Mouse (Mus musculus) cerebellum, postnatal 36 days (tissue): ENCODE measurements at regions not wholly inside any gene's neighbourhood (a gene's known extent, or its start where the extent isn't known, plus 50 kb on each side); places are given as distances from the start of the nearest gene placed in this dataset.
A peak's percentile ranks its signal among the peaks of the same experiment; 100 is the strongest.

ENCODE experiments used
- DNase-seq, 2 experiments: peaks; one replicate each; pipeline ENCODE4 v3.0.0; 2021 to 2022; ENCODE audit warnings: mixed read lengths in 2 of 2

- no peak for DNase-seq
Measured at GRCm38 (mm10) chr12:67929842-67930241, 707.5 kb upstream of the Mdga2 start.

DNA sequence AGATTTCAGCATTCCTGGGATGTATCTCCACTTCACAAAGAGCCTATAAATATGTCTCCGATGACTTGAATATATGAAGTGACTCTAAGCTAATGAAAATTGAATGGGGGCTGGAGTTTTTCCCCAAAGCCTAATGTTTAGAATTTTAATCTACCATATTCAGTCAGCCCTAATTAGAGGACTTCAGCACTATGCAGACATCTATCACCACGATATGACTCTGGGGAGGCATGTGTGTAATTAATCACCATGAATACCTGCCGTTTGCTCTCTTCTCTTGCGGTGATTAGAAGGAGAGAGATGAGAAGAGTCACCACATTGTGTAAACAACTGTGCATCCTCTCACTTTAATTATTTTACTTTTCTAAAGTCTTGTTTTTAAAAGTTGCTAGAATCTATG, 692.3 kb upstream of the Mdga2 start:
- no peak for DNase-seq

DNA sequence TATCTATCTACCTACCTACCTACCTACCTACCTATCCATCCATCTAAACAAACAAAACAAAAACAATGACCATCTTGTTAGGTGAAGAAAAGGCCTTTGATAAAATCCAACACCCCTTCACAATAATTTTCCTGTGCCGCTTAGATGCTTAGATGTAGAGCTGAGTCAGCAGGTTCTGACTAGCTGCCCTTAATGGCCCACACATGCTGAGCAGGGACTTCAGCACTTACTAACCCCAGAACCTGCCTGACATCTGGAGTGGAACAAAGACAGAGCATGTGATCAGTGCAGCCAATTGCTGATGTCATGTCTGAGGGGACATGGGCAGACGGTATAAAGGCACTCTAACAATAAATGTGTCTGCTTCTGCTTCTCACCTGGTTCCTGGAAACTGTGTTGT, 664.9 kb upstream of the Mdga2 start:
- DNase-seq = no peak

DNA sequence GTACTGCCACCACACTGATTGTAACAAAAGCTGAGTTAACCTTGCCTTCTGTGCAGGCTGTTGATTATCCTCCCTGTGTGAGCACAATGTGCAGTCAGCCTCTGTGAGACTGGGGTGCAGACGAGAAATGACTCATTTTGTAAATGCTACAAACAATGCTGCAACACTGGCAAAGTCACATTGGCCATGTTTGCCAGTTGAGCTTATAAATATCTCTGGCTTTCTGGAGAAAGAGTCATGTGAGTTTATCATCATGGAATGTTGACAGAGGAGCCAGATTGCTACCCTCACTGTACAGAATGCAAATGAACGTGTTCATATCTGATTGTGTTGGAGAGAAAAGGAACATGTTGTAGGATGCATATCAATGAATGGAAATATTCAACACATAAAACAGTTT, 640.3 kb upstream of the Mdga2 start:
- DNase-seq = no peak

- DNase-seq = no peak
Measured at GRCm38 (mm10) chr12:67860713-67861112, 638.4 kb upstream of the Mdga2 start.

GRCm38 (mm10) chr12:67852625-67853024, 630.3 kb upstream of the Mdga2 start:
- DNase-seq = no peak

GRCm38 (mm10) chr12:67847517-67847916, 625.2 kb upstream of the Mdga2 start:
- no peak for DNase-seq

GRCm38 (mm10) chr12:67804297-67804696, 581.9 kb upstream of the Mdga2 start:
- peak; percentile 91 to 95 for DNase-seq

GRCm38 (mm10) chr12:67799776-67800175, 577.4 kb upstream of the Mdga2 start:
- DNase-seq = no peak
